Mouse (Mus musculus) urinary bladder, adult 2 months (tissue): Measurements from ENCODE around the gene Slc26a8. TPM values are rescaled to one million over a fixed set of nuclear protein-coding genes. Genes with fewer than 3 reads are reported as not detected.

Experiments used
- DNase-seq: peaks from one replicate; pipeline ENCODE4 v3.0.0; 2022; ENCODE audit warnings: low spot score
- polyA plus RNA-seq: library from polyadenylated mRNA; depleted of rRNA; stranded (reverse); fragments of >200 nt; gene quantifications from 2 replicates; pipeline ENCODE4 v1.2.3, GENCODE M21; 2012

Gene Slc26a8
- polyA plus RNA-seq, 1 experiment, result 2.9 TPM

DNA sequence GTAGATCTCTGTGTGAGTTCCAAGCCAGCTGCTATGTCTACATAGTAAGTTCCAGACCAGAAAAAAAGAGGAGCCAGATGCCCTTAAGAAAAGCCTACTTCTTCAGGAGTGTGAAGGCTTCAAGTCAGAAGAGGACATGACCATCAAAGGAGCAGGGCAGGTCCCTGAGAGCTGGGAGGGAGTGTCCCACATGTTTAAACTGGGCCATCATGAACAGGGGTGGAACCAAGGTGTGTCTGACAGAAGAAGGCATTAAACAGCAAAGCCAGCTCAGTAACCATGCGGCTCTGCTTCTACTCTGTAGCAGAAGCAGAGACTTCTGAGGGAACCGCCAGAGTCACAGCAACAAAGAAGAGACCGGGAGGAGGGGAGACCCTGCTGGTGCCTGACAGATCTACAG is 46.3 kb downstream of the Slc26a8 start:
- no peak for DNase-seq

DNA sequence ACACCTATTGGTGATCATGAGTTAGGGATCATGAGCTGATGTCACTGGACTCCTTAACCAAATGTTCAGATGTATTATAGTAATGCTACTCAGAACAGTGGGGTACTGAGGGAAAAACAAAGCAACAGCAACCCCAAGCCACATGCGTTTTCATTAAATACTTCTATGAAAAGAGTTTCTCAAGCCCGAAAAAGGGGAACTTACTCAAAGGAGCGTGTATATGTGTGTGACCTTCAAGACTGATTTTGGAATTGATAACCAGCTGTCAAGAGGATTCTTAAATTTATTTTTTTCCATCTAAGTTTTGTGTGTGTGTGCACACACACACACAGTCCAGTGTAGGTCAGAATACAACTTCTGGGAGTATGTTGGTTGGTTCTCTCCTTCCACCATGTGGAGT is 49.9 kb downstream of the Slc26a8 start:
- DNase-seq, result no peak

DNA sequence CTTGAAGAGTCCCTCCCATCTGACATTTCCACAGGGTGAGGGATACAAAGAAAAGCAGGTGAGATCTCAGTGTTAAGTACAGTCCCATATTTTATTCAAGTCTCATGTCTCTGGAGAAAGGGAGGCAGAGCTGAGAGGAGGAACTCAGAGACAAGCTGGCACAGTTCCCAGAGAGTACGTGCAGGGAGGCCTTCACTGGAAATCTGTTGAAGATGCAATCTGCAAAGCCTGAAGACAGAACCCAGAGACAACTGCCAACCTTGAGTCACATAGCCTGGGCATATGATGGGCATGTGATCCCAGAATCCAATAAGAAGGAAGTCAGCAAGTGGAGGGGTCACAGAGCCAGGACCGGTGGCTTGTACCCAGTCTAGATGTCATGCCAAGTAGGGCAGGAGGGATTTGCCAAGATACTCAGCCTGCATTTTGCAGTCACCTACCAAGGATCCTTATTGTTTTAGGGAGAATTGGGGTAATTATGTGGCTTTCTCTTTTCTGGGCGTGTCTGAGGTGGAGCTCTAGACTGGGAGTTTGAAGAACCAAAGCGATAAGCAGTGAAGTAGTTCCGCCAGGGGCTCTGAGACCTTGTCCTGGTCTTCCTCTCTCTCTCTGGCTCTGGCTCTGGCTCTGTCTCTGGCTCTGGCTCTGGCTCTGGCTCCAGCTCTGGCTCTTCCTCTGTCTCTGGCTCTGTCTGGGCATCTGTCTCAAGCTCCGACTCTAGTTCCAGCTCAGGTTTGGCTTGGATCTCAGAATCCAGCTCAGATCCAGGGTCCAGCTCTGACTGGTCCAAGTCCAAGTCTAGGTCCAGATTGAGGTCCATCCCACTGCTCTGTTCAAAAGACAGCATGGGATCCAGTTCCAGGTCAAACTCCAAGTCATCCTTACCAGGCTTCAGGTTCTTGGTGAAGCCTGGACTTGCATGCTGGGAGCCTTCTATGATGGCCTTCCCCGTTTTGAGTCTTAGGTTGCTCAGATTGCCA is 52.0 kb downstream of the Slc26a8 start:
- no peak for DNase-seq

DNA sequence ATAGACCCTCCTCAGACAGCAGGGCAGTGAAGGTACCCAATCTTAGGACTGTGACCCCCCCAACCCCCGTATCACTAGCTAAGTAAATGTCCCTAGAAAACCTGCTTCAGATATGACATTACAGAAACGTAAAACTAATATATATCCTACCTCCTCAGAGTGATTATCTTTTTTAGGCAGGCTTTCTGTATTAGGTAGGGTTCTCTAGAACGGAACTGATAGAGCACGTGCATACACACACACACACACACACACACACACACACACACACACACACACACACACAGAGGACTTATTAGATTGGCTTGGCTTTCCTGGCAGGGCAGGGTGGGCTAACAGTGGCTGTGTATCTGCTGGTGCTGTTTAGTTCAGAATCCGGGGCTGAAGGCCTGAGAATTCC is 54.2 kb downstream of the Slc26a8 start:
- DNase-seq, result no peak

DNA sequence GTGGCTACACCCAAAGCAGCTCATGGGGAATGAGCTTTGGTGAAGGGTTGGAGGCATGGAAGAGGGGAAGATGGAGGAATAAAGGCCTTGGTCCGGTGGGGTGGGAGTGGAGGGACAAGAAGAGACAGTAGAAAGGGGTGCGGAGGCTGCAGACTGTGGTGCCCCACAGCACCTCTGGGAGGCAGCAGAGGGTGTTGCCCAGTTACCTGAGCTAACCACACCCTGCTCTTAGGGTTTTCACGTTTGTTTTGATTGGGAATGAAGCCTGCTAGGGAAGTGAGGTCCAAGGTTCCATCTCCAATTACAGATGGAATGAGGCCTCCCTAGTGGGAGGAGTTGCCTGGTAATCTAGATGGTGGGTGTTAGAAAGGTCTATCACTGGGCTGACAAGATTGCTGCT is 60.9 kb downstream of the Slc26a8 start:
- DNase-seq, result no peak

DNA sequence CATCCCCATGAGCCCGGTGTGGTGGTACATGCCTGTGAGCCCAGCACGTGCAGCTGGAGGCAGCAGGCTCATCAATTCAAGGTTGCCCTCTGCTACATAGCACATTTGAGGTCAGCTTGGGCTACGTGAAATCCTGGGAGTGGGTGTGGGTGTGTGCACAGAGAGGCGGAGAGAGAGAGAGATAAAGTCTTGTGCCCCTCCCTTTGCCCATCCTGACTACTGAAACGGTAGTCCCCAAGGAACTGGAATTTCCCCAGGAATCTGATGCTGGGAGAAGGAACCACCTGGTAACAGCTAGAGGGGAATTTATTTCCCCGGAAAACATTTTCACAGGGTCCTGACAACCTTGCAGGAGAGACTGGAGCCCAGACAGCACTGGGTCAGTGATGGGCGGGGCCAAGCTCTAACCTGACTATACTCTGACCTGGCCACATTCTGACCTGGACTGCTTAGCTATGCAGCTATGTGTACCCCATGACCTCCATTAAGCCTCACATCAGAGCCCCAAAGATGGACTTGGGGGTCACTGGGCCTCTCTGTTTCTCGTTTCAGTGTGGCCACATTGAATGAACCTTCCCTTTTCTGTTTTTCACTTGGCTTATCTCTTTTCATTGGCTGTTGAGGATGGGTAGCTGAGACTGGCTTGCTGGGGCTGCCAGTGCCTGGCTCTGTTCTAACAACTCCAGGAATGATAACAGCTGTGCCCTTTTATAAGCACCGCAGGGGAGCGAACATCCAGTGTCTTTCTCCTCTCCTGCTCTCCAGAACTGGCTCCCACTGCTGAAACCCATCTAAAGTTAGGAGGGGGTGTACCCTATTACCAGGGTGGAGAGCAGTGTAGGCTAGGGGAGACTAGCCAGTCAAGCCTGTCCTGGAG is 61.5 kb downstream of the Slc26a8 start:
- no peak for DNase-seq

DNA sequence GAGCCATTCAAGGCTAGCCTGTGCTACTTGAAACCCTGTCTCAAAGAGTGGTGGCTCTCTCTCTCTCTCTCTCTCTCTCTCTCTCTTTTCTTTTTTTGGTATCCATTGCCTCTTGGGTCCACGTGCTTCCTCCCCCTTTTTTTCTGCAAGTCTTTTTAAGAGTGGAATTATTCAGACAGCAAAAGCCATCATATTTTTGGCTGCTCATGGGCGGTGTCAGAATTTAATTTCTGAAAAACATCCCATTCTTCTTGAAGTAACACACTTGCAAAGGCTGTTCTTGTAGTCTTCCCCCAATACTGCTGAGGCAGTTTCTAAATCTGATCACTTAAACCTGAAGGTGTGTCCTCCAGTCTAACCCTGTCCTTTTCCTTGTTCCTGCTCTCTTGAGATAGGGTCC is 63.1 kb downstream of the Slc26a8 start:
- no peak for DNase-seq

DNA sequence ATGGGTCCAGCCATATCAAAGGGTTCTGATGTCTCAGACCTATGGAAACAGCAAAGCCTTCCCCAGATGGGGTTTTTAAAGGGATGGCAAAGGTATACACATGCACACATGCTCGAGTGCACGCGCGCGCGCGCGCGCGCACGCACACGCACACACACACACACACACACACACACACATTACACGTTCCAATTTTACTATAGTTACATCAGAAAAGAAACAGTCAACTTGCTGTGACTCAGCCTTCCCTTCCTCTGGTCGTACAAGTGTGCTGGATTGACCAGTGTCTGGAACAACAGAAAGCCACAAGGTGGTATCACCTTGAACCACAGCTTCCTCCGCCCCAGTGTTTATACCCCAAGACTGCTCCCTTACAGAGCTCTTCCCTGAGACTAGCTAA is 64.7 kb downstream of the Slc26a8 start:
- DNase-seq, result no peak

DNA sequence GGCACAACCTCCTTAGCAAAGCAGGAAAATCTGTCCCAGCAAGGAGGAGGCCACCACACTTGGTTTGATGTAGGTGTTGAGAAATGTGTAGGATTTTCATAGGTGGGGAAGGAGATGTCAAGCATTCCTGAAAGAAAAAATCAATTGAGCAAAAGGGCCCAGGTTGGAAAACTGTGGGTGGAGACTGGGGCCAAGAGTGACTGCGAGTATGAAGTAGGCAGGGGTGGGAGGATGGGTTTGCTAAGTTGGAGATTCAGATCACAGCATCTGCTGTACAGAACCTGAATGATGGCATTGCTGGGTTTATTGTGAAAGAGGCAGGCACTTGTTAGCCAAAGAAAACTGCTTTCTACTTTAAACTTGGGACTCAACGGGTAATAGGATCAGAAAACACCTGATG is 65.2 kb downstream of the Slc26a8 start:
- no peak for DNase-seq

DNA sequence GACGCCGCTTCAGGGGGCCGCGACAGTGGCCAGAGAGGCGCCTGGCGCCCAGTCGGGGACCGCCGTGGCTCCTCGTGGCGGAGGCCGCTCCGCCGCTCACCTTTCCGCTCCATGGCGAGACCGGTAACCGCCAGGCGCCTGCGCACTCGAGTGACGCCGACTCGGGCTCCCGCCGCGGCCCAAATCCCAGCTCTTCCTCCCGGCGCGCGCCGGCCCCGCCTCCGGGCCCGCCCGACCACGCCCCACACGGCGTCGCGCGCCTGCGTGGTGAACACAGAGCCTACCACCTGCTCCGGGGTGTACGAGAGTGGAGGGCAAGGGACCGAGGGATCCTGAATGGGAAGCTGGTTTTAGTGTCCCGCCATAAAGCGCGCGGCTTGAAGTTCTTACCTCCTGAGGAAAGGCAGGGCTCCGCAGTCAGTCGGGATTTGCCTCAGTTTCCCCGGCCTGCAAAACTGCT is 67.7 kb downstream of the Slc26a8 start, which contains the start of gene Srpk1:
Gene Srpk1, minus strand, starts transcription at position 410 of the 460 bp plus-strand sequence.
- DNase-seq, result peak; percentile 83

DNA sequence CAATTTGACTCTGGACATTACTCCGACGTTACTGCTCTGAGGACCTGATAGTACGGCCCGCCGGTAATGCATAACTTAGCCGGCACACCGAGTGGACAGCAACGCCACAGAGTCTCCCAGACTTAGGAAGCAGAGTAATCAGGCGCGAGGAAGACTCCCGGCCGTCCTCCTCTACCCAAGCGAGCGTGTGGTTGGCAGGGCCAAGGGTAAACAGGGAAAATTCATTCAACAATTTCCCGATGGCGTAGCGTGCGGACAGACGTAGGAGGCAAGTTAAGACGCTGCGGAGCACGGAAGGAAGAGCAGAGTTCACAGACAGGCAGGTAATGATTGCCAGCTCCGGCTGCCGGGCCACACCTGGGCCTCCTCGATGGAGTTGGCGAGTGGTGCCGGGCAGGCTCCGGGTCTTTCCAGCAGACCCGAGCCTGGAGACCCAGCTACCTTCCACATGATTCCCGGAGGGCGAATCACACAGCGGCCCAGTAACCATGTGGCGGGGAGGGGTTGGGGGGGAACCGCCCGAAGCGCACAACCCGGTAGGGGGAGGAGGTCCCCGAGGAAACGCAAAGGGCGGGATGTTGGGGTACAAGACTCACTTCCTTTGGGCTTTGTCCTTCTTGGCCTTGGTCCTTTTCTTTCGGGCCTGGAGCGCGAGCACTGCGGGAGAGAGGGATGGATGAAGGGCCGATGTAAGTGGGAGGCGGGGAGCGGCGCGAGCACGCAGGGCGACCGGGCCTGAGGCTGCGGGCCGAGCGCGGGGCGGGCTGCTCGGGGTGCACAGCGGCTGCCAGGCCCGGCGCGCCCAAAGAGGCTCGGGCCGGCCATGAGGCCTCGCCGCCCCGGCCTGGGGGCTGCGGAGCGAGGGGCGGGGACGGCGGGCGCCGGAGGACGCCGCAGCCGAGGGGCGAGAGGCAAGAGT is 68.4 kb downstream of the Slc26a8 start:
- peak; percentile 53 for DNase-seq

DNA sequence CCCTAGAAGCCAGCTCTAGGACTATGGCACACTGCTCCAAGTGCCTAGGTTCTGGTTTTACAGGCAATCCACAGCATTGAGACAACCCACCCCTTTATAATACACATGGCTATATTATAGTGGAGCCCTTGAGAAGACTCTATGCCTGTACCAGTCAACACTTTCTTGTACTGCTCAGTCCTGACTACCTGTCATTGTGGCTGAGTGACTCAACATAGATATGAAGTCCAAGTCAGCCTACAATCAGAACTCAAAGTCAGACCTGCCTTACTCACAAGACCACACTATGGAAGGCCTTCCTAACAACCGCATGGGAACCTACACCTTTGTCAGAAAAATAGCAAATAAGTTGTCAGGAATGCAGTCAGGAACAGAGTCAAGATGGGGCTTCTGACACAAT is 71.3 kb downstream of the Slc26a8 start:
- no peak for DNase-seq

DNA sequence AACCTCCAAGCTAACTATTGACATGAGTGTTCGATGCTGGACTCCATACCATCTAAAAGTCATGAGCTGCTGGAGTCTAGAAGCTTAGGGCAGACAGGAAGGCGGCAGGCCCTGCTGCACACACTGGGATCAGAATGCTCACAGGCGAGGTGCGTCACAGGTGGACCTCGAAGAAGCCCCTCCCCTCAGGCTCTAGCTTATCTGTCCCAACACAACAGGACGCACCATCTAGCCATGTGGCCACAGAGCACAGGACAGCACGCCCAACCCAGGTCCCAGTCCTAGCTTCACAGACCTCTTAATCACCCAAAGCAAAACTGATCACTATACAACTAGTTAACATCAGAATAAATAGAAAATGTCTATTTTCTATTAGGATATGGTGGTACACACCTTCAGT is 71.9 kb downstream of the Slc26a8 start:
- DNase-seq, result no peak

DNA sequence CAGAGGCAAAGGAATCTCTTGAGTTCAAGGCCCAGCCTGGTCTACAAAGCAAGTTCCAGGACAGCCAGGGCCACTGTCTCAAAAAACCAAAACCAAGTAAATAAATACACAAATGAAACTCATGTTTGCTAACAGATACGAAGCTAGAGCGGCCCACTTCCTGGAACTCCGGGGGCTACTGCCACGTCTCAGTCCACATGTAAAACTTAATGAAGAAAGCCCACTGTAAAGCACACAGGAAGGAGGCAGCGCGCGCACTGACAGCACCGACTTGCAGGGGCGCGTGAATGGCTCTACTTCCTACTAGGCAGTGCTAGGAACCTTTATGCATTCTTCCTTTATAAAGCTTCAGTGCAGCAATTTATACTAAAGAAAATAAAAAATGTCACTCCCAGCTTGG is 72.4 kb downstream of the Slc26a8 start:
- no peak for DNase-seq

DNA sequence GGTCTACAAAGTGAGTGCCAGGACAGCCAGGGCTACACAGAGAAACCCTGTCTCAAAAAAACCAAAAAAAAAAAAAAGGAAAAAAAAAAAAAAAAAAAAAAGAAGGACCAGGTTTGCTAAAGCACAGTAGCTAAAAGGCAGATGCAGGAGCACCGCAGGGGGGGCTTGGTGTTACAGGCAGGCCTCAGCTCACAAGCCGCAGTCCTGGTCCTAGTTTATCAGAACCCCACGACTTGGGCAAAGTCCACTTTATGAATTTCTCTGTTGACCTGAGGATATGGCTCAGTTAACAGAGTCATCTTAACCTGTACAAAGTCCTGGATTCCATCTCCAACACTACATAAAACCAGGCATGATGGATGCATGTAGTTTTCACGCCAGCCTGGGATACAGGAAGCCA is 74.7 kb downstream of the Slc26a8 start:
- DNase-seq, result no peak

DNA sequence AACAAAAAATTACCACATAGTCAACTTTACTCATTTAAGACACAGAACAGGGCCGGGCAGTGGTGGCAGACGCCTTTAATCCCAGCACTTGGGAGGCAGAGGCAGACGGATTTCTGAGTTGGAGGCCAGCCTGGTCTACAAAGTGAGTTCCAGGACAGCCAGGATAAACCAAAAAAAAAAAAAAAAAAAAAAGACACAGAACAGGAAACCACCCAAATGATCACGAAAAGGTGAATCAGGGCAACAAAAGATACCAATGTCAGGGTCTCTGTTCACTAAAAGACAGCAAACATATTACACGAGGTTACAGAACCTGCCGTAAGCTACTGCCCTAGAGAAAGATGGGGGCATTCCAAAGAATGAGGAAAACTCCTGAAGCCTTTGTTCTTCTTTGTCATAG is 76.9 kb downstream of the Slc26a8 start:
- DNase-seq, result no peak

DNA sequence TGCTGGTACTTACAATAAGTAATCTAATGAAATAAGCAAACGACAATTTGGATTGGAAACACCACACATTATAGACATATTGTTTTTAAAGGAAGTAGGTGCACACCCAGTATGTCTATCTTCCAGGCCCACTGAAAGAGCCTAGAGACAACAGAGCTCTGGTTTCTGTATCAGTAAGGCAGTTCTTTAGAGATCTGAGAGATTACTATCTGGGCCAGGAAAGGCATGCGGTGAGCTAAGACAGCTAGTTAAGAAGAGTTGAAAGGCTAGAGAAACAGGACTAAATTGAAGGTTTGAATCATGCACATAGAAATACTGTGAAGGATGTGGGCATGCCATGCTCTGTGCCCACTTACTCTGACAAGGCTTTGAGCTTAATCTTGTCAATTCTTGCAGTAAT is 77.4 kb downstream of the Slc26a8 start:
- DNase-seq, result no peak

DNA sequence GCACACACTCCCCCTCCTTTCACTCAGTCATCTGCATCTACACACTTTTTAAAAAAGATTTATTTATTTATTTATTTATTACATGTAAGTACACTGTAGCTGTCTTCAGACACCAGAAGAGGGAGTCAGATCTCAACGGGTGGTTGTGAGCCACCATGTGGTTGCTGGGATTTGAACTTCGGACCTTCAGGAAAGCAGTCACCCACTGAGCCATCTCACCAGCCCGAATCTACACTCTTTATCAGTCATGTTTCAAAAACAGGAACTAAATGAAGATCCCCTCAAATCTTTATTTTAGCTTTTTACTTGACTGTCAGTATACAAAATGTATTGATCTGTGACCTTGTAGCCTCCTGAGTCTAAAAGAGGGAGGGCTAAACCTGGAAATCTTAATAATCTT is 80.5 kb downstream of the Slc26a8 start:
- DNase-seq, result no peak

DNA sequence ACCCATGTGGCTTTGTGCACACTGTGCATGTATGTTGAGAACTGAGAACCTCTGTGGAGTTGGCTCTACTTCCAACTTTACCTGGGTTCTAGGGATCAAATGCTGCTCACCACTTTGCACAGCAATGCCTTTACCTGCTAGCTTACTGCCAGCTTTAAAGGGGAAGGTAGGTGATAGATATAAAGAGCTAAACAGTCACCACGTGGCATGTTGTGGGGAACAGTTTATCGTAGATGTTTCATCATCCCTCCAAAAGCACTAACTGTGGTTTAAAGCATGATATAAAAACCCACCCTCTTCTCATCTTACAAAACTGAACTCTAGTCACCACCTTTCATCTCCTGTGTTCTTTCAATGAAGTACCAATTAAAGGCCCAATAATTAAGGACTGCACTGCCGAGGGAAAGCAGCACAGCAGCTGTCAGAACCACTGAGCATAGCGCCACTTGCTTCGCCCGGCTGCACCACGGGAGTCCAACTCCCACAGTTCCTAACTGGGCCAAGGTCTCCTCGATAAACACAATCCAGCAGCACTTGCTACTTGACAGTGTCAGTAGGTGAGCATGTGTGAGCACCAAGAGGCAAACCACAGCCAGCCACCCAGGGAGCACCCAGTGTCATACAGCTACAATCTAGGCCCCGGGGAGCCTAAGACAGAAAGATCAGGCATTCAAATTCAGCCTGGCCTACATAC is 88.3 kb downstream of the Slc26a8 start:
- no peak for DNase-seq

DNA sequence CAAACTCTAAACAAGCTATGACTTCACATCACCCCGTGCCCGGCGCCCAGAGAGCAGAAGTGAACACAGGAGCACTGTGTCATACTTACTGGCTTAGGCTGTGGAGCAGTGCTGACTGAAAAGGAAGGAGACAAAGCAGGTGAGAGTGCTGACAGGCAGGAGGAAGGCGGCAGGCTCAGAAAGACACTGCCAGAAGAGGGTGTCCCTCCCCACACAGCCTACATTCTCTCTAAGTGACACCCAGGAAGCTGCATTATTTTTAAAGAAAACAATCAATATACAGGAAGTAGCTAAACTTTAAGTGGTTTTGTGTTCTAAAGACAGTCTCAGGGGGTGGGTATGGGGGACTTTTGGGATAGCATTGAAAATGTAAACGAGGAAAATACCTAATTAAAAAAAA is 89.3 kb downstream of the Slc26a8 start:
- no peak for DNase-seq

DNA sequence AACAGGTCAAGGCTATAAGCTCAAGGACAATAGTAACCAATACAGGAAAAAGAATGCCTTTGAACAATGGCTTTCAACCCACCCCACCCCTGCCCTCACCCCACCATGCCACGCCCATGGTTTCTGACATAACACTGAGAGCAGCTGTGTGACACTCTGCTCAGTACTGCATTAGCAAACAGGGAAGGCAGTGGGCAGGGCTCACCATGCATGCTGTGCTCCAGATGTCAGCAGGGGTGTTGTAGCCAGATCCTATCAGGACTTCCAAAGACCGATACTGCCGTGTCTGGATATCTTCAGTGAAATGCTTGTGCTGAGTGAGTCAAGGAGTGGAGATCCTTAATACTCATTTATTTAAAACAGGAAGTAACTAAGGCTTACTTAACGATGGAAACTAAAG is 96.1 kb downstream of the Slc26a8 start:
- DNase-seq, result no peak
